Mouse (Mus musculus): ENCODE data around the gene Phlpp1.

Phlpp1 gene

GRCm38 (mm10) chr1:106194263-106194662 lies 22.7 kb downstream of the Phlpp1 start:
- DNase-seq (ENCODE audit: low spot score in 2 of 2): no peak

- DNase-seq (ENCODE audit: low spot score in 2 of 2): no peak
Measured at GRCm38 (mm10) chr1:106197991-106198390, 26.4 kb downstream of the Phlpp1 start.

- no peak for DNase-seq (ENCODE audit: low spot score in 2 of 2)
Measured at GRCm38 (mm10) chr1:106199109-106199508, 27.6 kb downstream of the Phlpp1 start.

- no peak for DNase-seq (ENCODE audit: low spot score in 2 of 2)
Measured at GRCm38 (mm10) chr1:106199686-106200085, 28.1 kb downstream of the Phlpp1 start.

- no peak for DNase-seq (ENCODE audit: low spot score in 2 of 2)
Measured at GRCm38 (mm10) chr1:106201025-106201424, 29.5 kb downstream of the Phlpp1 start.

GRCm38 (mm10) chr1:106201929-106202328 lies 30.4 kb downstream of the Phlpp1 start:
- no peak for DNase-seq (ENCODE audit: low spot score in 2 of 2)

GRCm38 (mm10) chr1:106203942-106204341 lies 32.4 kb downstream of the Phlpp1 start:
- no peak for DNase-seq (ENCODE audit: low spot score in 2 of 2)

GRCm38 (mm10) chr1:106204350-106204749 lies 32.8 kb downstream of the Phlpp1 start:
- no peak for DNase-seq (ENCODE audit: low spot score in 2 of 2)

GRCm38 (mm10) chr1:106208581-106208980 lies 37.0 kb downstream of the Phlpp1 start:
- no peak for DNase-seq (ENCODE audit: low spot score in 2 of 2)

GRCm38 (mm10) chr1:106210461-106210860 lies 38.9 kb downstream of the Phlpp1 start:
- no peak for DNase-seq (ENCODE audit: low spot score in 2 of 2)

- DNase-seq (ENCODE audit: low spot score in 2 of 2): no peak
Measured at GRCm38 (mm10) chr1:106211146-106211545, 39.6 kb downstream of the Phlpp1 start.

- no peak for DNase-seq (ENCODE audit: low spot score in 2 of 2)
Measured at GRCm38 (mm10) chr1:106220431-106220830, 48.9 kb downstream of the Phlpp1 start.

GRCm38 (mm10) chr1:106221371-106221770 lies 49.8 kb downstream of the Phlpp1 start:
- DNase-seq (ENCODE audit: low spot score in 2 of 2): no peak

- DNase-seq (ENCODE audit: low spot score in 2 of 2): no peak
Measured at GRCm38 (mm10) chr1:106221964-106222363, 50.4 kb downstream of the Phlpp1 start.

GRCm38 (mm10) chr1:106226613-106227012 lies 55.1 kb downstream of the Phlpp1 start:
- no peak for DNase-seq (ENCODE audit: low spot score in 2 of 2)

GRCm38 (mm10) chr1:106230313-106230712 lies 58.8 kb downstream of the Phlpp1 start:
- DNase-seq (ENCODE audit: low spot score in 2 of 2): no peak

- DNase-seq (ENCODE audit: low spot score in 2 of 2): no peak
Measured at GRCm38 (mm10) chr1:106231345-106231744, 59.8 kb downstream of the Phlpp1 start.

- DNase-seq (ENCODE audit: low spot score in 2 of 2): no peak
Measured at GRCm38 (mm10) chr1:106231805-106232459, 60.4 kb downstream of the Phlpp1 start.

GRCm38 (mm10) chr1:106232460-106232850 lies 60.9 kb downstream of the Phlpp1 start:
- no peak for DNase-seq (ENCODE audit: low spot score in 2 of 2)

- no peak for DNase-seq (ENCODE audit: low spot score in 2 of 2)
Measured at GRCm38 (mm10) chr1:106236986-106237385, 65.4 kb downstream of the Phlpp1 start.

GRCm38 (mm10) chr1:106240116-106240685 lies 68.6 kb downstream of the Phlpp1 start:
- DNase-seq (ENCODE audit: low spot score in 2 of 2): no peak

- DNase-seq (ENCODE audit: low spot score in 2 of 2): no peak
Measured at GRCm38 (mm10) chr1:106241059-106241458, 69.5 kb downstream of the Phlpp1 start.

- no peak for DNase-seq (ENCODE audit: low spot score in 2 of 2)
Measured at GRCm38 (mm10) chr1:106242129-106242528, 70.6 kb downstream of the Phlpp1 start.

GRCm38 (mm10) chr1:106243371-106243770 lies 71.8 kb downstream of the Phlpp1 start:
- no peak for DNase-seq (ENCODE audit: low spot score in 2 of 2)

Data from spleen, postnatal 14 days (tissue).